Mouse (Mus musculus) midbrain, embryonic 11.5 days (tissue): ENCODE measurements around the gene Zfp646. TPM values are rescaled to one million over a fixed set of nuclear protein-coding genes. Genes with fewer than 3 reads are reported as not detected.
A peak's percentile ranks its signal among the peaks of the same experiment; 100 is the strongest.

ENCODE experiments used
- ATAC-seq: fragments of 200-750 bp; cut with Nextera tagmentation; 2 replicates; pipeline ENCODE4 v1.8.0; 2017; ENCODE audit warnings: moderate TSS enrichment, moderate library complexity; ENCODE audit not compliant: low FRiP score
- DNase-seq: peaks from one replicate; pipeline ENCODE4 v3.0.0; 2015; ENCODE audit warnings: low spot score; ENCODE audit errors: missing footprints
- H3K27ac ChIP-seq: fragments of 300-500 bp; sonication (generic); 2 replicates; pipeline ENCODE4 v1.5.1; 2014; ENCODE audit warnings: low read depth, low read length
- H3K27me3 ChIP-seq: fragments of 300-500 bp; sonication (generic); 2 replicates; pipeline ENCODE4 v1.6.1; 2014; ENCODE audit warnings: mild to moderate bottlenecking, low read length, moderate library complexity, mixed read lengths; ENCODE audit not compliant: control insufficient read depth, insufficient read depth
- H3K36me3 ChIP-seq: fragments of 300-500 bp; sonication (generic); 2 replicates; pipeline ENCODE4 v1.6.1; 2014; ENCODE audit warnings: mild to moderate bottlenecking, low read length, moderate library complexity, mixed read lengths; ENCODE audit not compliant: control insufficient read depth, insufficient read depth
- H3K4me1 ChIP-seq: fragments of 300-500 bp; sonication (generic); 2 replicates; pipeline ENCODE4 v1.6.1; 2014; ENCODE audit warnings: low read length; ENCODE audit not compliant: control insufficient read depth, insufficient read depth
- H3K4me2 ChIP-seq: fragments of 300-500 bp; sonication (generic); 2 replicates; pipeline ENCODE4 v1.6.1; 2014; ENCODE audit warnings: mild to moderate bottlenecking, moderate library complexity
- H3K4me3 ChIP-seq: fragments of 300-500 bp; sonication (generic); 2 replicates; pipeline ENCODE4 v1.5.1; 2014; ENCODE audit warnings: low read depth, low read length
- H3K9ac ChIP-seq: fragments of 300-500 bp; sonication (generic); 2 replicates; pipeline ENCODE4 v1.6.1; 2014; ENCODE audit warnings: low read length
- H3K9me3 ChIP-seq: fragments of 300-500 bp; sonication (generic); 2 replicates; pipeline ENCODE4 v1.6.1; 2016; ENCODE audit warnings: low read length; ENCODE audit not compliant: control insufficient read depth
- WGBS: fragments of 180-500 bp; shearing (Covaris S2); extraction: QIAGEN DNeasy Blood & Tissue Kit; methylation state at CpG from one replicate; pipeline ENCODE4 v1.1.7; 2014; 5-methylcytosine and 5-hydroxymethylcytosine counted together
- polyA plus RNA-seq: library from polyadenylated mRNA; unstranded; fragments of >200 nt; fragmentation: Nextera tagmentation; extraction: Ambion mirVana; gene quantifications from 2 replicates; pipeline ENCODE4 v1.2.1, GENCODE M21; 2014

The Zfp646 gene
- polyA plus RNA-seq, 1 experiment from 2014 or later = 17.4 TPM

DNA sequence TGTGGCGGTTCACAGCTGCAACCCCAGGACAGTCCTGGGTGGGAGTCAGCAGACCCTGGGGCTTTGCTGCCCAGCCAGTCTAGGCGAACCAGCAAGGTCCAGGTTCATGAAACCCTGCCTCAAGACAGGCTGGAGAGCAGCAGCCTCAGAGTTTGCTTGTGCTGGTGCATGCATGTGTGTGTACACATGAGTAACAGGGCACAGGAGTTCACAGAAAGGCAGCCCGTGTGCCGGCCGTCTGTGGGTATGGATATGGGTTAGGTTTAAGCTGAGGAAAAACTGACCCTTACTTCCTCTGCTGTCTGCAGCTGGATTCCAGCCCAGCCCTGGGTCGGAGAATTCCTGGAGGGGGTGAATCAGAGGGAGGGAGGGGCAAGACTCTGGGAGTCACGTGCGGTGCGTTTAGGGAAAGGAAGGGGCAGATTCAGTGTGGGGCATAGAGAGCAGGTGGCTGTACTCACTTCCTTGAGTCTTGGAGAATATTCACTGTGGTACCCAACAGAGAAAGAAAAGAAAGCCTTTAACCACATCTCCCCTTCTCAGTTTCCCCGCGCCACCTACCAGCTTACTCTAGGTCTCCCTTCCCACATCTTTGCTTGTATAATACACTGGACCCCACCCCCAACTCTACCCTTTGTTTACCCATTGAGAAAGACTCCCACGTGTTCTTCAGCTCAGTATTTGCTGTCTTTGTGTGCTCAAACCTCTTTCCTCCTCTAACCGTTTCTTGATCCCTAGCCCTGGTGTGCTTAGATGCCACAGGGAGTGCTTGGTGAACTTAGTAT is 55.5 kb downstream of the Zfp646 start:
- no peak for ATAC-seq
- H3K27me3 ChIP-seq = peaks cover 11% of the 10 kb centered on the region; the same call in 1 of the 2 replicates
- peak overlapping the region; percentile 17; the same call in 1 of the 2 replicates for H3K9ac ChIP-seq
- no peaks in the 10 kb centered on the region for H3K36me3 ChIP-seq
- H3K4me2 ChIP-seq = no peak overlapping the region
- H3K9me3 ChIP-seq = no peaks in the 10 kb centered on the region
- peak; percentile 89 for DNase-seq
- 35% methylated on average over 13 of the region's 13 CpGs for WGBS
- no peak overlapping the region for H3K4me3 ChIP-seq
- peaks cover 19% of the 10 kb centered on the region for H3K4me1 ChIP-seq
- H3K27ac ChIP-seq = no peak overlapping the region

DNA sequence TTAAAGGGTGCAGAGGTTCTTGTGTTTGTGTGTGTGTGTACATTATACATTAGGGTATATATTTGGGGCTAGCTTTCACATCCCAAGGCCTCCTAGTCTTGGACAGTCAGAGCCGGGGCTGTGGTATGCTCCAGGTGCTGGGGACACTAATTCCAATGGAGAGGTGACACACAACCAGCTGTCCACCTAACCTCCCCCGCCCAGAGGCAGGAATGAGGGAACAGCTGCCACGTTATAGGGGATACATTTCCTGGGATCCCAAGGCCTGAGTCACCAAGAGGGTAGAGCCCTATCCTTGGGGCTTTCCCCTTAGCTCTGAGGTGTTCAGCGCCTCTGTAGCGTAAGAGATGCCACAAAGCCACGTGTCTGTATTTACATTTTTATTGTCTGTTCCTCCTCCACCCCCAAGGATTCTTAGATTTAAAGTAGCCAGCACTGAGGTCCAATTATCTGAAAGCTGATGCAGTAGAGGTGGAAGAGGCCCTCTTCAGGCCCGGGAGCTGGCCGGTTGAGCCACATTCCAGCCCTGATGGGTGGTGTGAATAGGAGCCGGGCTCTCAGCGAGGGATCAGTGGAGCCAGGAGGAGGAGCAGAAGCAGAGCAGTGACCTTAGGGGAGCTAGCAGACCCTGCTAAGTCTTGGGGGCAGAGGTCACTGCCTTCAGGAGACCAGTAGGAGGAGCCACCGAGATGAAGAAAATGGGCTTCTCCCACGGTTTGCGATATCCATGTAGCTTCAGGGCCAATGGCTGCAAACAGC is 56.4 kb downstream of the Zfp646 start:
- Histone ChIP-seq H3K9me3 (no peaks in the 10 kb centered on the region), H3K27ac (no peak overlapping the region), H3K36me3 (no peaks in the 10 kb centered on the region), H3K4me2 (no peak overlapping the region), H3K4me3 (no peak overlapping the region), H3K9ac (no peak overlapping the region), H3K4me1 (peaks cover 19% of the 10 kb centered on the region), H3K27me3 (peaks cover 11% of the 10 kb centered on the region; the same call in 1 of the 2 replicates)
- ATAC-seq (no peak), DNase-seq (peak; percentile 85)
- 12% methylated on average over 13 of the region's 13 CpGs for WGBS

DNA sequence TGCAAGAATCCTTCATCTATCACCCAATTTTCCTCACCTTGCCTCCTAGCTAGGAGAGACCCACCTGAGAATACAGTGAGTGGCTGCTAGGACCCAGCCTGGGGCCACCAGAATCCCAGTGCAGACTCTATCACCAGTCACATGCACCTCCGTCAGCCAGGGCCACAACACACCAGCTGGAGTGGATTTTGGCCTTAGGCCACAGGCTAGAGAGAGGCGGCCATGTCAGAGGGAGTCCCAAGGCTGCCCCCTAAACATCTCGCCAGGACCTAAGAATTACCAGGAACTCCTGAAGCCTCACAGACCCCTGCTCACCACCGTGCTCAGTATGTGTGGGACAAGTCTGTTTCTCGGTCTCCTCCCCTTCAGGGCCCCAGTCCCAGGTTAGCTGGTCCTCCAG is 58.1 kb downstream of the Zfp646 start:
- no peak overlapping the region for H3K9ac ChIP-seq

GRCm38 (mm10) chr7:127935028-127935722 is 59.2 kb downstream of the Zfp646 start:
- Histone ChIP-seq H3K27ac (no peak overlapping the region; the same call in 1 of the 2 replicates), H3K9ac (peak overlapping the region; percentile 84), H3K4me1 (peaks cover 19% of the 10 kb centered on the region), H3K4me3 (peak overlapping the region; percentile 66), H3K4me2 (peak overlapping the region; percentile 98), H3K9me3 (no peaks in the 10 kb centered on the region), H3K27me3 (peaks cover under 1% of the 10 kb centered on the region; the same call in 1 of the 2 replicates), H3K36me3 (no peaks in the 10 kb centered on the region)
- ATAC-seq (peak; percentile 95), DNase-seq (peak; percentile 100)
- WGBS = 7% methylated on average over 32 of the region's 32 CpGs

More for the DNA sequence above, 58.1 kb downstream of the Zfp646 start:
- Histone ChIP-seq H3K4me3 (no peak overlapping the region), H3K36me3 (no peaks in the 10 kb centered on the region), H3K4me1 (peaks cover 19% of the 10 kb centered on the region), H3K27ac (no peak overlapping the region), H3K9me3 (no peaks in the 10 kb centered on the region), H3K4me2 (no peak overlapping the region), H3K27me3 (peaks cover 6% of the 10 kb centered on the region; the same call in 1 of the 2 replicates)
- WGBS = 89% methylated on average over 5 of the region's 5 CpGs
- ATAC-seq (no peak), DNase-seq (no peak)

Other genes with a start within 250 kb of the Zfp646 start
- 44.3 and 52.2 TPM in 2 replicates for gene Bcl7c, start 167.3 kb upstream of the Zfp646 start, polyA plus RNA-seq
- 4.0 and 4.6 TPM in 2 replicates for gene Ctf1, start 163.5 kb upstream of the Zfp646 start, polyA plus RNA-seq
- gene Ctf2, start 144.1 kb upstream of the Zfp646 start, polyA plus RNA-seq = 0.12 TPM in 1 of 2 replicates, not detected in the other
- gene Fbxl19, start 131.7 kb upstream of the Zfp646 start, polyA plus RNA-seq = 8.3 and 9.3 TPM in 2 replicates
- gene Orai3, start 106.4 kb upstream of the Zfp646 start, polyA plus RNA-seq = 6.1 and 6.3 TPM in 2 replicates
- gene Setd1a, start 99.6 kb upstream of the Zfp646 start, polyA plus RNA-seq = 19.0 and 22.1 TPM in 2 replicates
- not detected in 2 replicates for gene Gm49388, start 90.6 kb upstream of the Zfp646 start, polyA plus RNA-seq
- 7.9 and 8.2 TPM in 2 replicates for gene Hsd3b7, start 75.6 kb upstream of the Zfp646 start, polyA plus RNA-seq
- 10.1 and 12.2 TPM in 2 replicates for gene Stx4a, start 51.9 kb upstream of the Zfp646 start, polyA plus RNA-seq
- 6.9 and 8.4 TPM in 2 replicates for gene Stx1b, start 51.7 kb upstream of the Zfp646 start, polyA plus RNA-seq
- gene Zfp668, start 607 bp downstream of the Zfp646 start, polyA plus RNA-seq = 20.3 and 24.3 TPM in 2 replicates
- gene Prss53, start 14.7 kb downstream of the Zfp646 start, polyA plus RNA-seq = 0.32 and 0.36 TPM in 2 replicates
- not detected in 2 replicates for gene Gm21974, start 19.2 kb downstream of the Zfp646 start, polyA plus RNA-seq
- 44.6 and 48.6 TPM in 2 replicates for gene Vkorc1, start 19.4 kb downstream of the Zfp646 start, polyA plus RNA-seq
- gene Bckdk, start 27.9 kb downstream of the Zfp646 start, polyA plus RNA-seq = 96.5 and 107 TPM in 2 replicates
- 54.6 and 57.1 TPM in 2 replicates for gene Kat8, start 36.3 kb downstream of the Zfp646 start, polyA plus RNA-seq
- 0.78 and 0.86 TPM in 2 replicates for gene Prss8, start 53.9 kb downstream of the Zfp646 start, polyA plus RNA-seq
- gene Prss36, start 70.5 kb downstream of the Zfp646 start, polyA plus RNA-seq = 9.4 and 9.6 TPM in 2 replicates
- gene Fus, start 91.2 kb downstream of the Zfp646 start, polyA plus RNA-seq = 51.6 and 54.4 TPM in 2 replicates
- gene Pycard, start 117.6 kb downstream of the Zfp646 start, polyA plus RNA-seq = 5.5 and 6.7 TPM in 2 replicates
- 0.07 TPM in 1 of 2 replicates, not detected in the other for gene Trim72, start 127.7 kb downstream of the Zfp646 start, polyA plus RNA-seq
- 0.20 and 0.37 TPM in 2 replicates for gene Itgam, start 186.4 kb downstream of the Zfp646 start, polyA plus RNA-seq
- gene Gm49368, start 186.5 kb downstream of the Zfp646 start, polyA plus RNA-seq = not detected in 2 replicates